Mouse (Mus musculus) forebrain, embryonic 12.5 days (tissue): ENCODE results near the gene Hivep1. TPM values are rescaled to one million over a fixed set of nuclear protein-coding genes. Genes with fewer than 3 reads are reported as not detected.

ENCODE experiments used
- ATAC-seq: fragments of 200-750 bp; cut with Nextera tagmentation; 2 replicates; pipeline ENCODE4 v1.8.0; 2017; ENCODE audit warnings: moderate TSS enrichment; ENCODE audit not compliant: low FRiP score
- H3K27ac ChIP-seq: fragments of 300-500 bp; sonication (generic); 2 replicates; pipeline ENCODE4 v1.5.1; 2016; ENCODE audit warnings: mild to moderate bottlenecking
- H3K27me3 ChIP-seq: fragments of 300-500 bp; sonication (generic); 2 replicates; pipeline ENCODE4 v1.6.1; 2016; ENCODE audit warnings: mild to moderate bottlenecking
- H3K36me3 ChIP-seq: fragments of 300-500 bp; sonication (generic); replicated peaks from 2 replicates; pipeline ENCODE4 v1.6.1; 2016; ENCODE audit warnings: mild to moderate bottlenecking
- H3K4me1 ChIP-seq: fragments of 300-500 bp; sonication (generic); 2 replicates; pipeline ENCODE4 v1.6.1; 2016
- H3K4me2 ChIP-seq: fragments of 300-500 bp; sonication (generic); 2 replicates; pipeline ENCODE4 v1.6.1; 2016; ENCODE audit warnings: mild to moderate bottlenecking, moderate library complexity
- H3K4me3 ChIP-seq: fragments of 300-500 bp; sonication (generic); replicated peaks from 2 replicates; pipeline ENCODE4 v1.5.1; 2016; ENCODE audit warnings: mild to moderate bottlenecking
- H3K9ac ChIP-seq: fragments of 300-500 bp; sonication (generic); 2 replicates; pipeline ENCODE4 v1.6.1; 2016; ENCODE audit warnings: mild to moderate bottlenecking
- H3K9me3 ChIP-seq: fragments of 300-500 bp; sonication (generic); 2 replicates; pipeline ENCODE4 v1.6.1; 2016
- WGBS: fragments of 180-500 bp; shearing (Covaris S2); methylation state at CpG from one replicate; pipeline ENCODE4 v1.1.7; 2016; 5-methylcytosine and 5-hydroxymethylcytosine counted together
- polyA plus RNA-seq: library from polyadenylated mRNA; unstranded; fragments of >200 nt; fragmentation: Nextera tagmentation; extraction: Ambion mirVana; gene quantifications from 2 replicates; pipeline ENCODE4 v1.2.1, GENCODE M21; 2016

The Hivep1 gene
- 17.4 and 22.1 TPM in 2 replicates for polyA plus RNA-seq

- Histone ChIP-seq H3K9me3 (no peaks in the 10 kb centered on the region), H3K9ac (peak within 1 kb of the TSS; percentile 84), H3K27ac (peak within 1 kb of the TSS; percentile 97), H3K4me3 (peak within 1 kb of the TSS; percentile 90), H3K4me2 (peak within 1 kb of the TSS; percentile 76), H3K36me3 (peaks cover 12% of the 10 kb centered on the region), H3K4me1 (peaks cover 27% of the 10 kb centered on the region), H3K27me3 (peaks cover 5% of the 10 kb centered on the region; the same call in 1 of the 2 replicates)
- ATAC-seq: peak; percentile 65
- WGBS: under 1% methylated on average over 73 of the region's 100 CpGs
These were observed at the start of gene Hivep1 for GRCm38 (mm10) chr13:42051961-42052695. Hivep1 (plus strand) TSS chr13:42052021.

GRCm38 (mm10) chr13:42015484-42016045 lies 36.3 kb upstream of the Hivep1 start:
- Histone ChIP-seq H3K36me3 (no peaks in the 10 kb centered on the region), H3K27me3 (no peaks in the 10 kb centered on the region), H3K27ac (no peak overlapping the region), H3K4me2 (no peak overlapping the region), H3K9me3 (no peaks in the 10 kb centered on the region), H3K4me1 (no peaks in the 10 kb centered on the region), H3K4me3 (no peak overlapping the region), H3K9ac (no peak overlapping the region)
- ATAC-seq: no peak
- 67% methylated on average over 10 of the region's 10 CpGs for WGBS

- no peak overlapping the region for H3K4me2 ChIP-seq
- 77% methylated on average over 5 of the region's 5 CpGs for WGBS
- no peak for ATAC-seq
- H3K36me3 ChIP-seq: no peaks in the 10 kb centered on the region
- no peaks in the 10 kb centered on the region for H3K27me3 ChIP-seq
- no peak overlapping the region for H3K9ac ChIP-seq
- H3K4me1 ChIP-seq: no peaks in the 10 kb centered on the region
- no peak overlapping the region for H3K4me3 ChIP-seq
- H3K9me3 ChIP-seq: no peaks in the 10 kb centered on the region
- no peak overlapping the region for H3K27ac ChIP-seq
These were observed 35.6 kb upstream of the Hivep1 start for GRCm38 (mm10) chr13:42016218-42016617.

- H3K4me1 ChIP-seq: no peaks in the 10 kb centered on the region
- no peak overlapping the region for H3K27ac ChIP-seq
- H3K4me3 ChIP-seq: no peak overlapping the region
- no peak for ATAC-seq
- no peak overlapping the region for H3K4me2 ChIP-seq
- no peaks in the 10 kb centered on the region for H3K9me3 ChIP-seq
- WGBS: 77% methylated on average over 2 of the region's 2 CpGs
- H3K36me3 ChIP-seq: no peaks in the 10 kb centered on the region
- no peak overlapping the region for H3K9ac ChIP-seq
- H3K27me3 ChIP-seq: no peaks in the 10 kb centered on the region
These were observed 33.5 kb upstream of the Hivep1 start for GRCm38 (mm10) chr13:42018356-42018755.

- 14% methylated on average over 2 of the region's 2 CpGs for WGBS
- Histone ChIP-seq H3K36me3 (no peaks in the 10 kb centered on the region), H3K9ac (no peak overlapping the region), H3K27ac (no peak overlapping the region), H3K4me3 (no peak overlapping the region), H3K27me3 (no peaks in the 10 kb centered on the region), H3K9me3 (no peaks in the 10 kb centered on the region), H3K4me1 (no peaks in the 10 kb centered on the region; the same call in 1 of the 2 replicates), H3K4me2 (no peak overlapping the region)
- ATAC-seq: no peak
These were observed 10.6 kb upstream of the Hivep1 start for GRCm38 (mm10) chr13:42041203-42041602.

- H3K4me2 ChIP-seq: no peak overlapping the region
- H3K36me3 ChIP-seq: no peaks in the 10 kb centered on the region
- ATAC-seq: no peak
- peaks cover 5% of the 10 kb centered on the region; the same call in 1 of the 2 replicates for H3K27me3 ChIP-seq
- no peaks in the 10 kb centered on the region for H3K9me3 ChIP-seq
- no peaks in the 10 kb centered on the region; the same call in 1 of the 2 replicates for H3K4me1 ChIP-seq
- H3K27ac ChIP-seq: no peak overlapping the region
- no peak overlapping the region for H3K4me3 ChIP-seq
- 92% methylated on average over 7 of the region's 7 CpGs for WGBS
- H3K9ac ChIP-seq: no peak overlapping the region
These were observed 8.4 kb upstream of the Hivep1 start for GRCm38 (mm10) chr13:42043431-42043830.

GRCm38 (mm10) chr13:42048991-42049773 lies 2.6 kb upstream of the Hivep1 start:
- under 1% methylated on average over 48 of the region's 48 CpGs for WGBS
- peak overlapping the region; percentile 63 for H3K4me3 ChIP-seq
- no peaks in the 10 kb centered on the region for H3K9me3 ChIP-seq
- no peaks in the 10 kb centered on the region for H3K36me3 ChIP-seq
- 0 out of 2 replicates have a peak, but pooled peaks have one; percentile 10 for ATAC-seq
- H3K27ac ChIP-seq: peak overlapping the region; percentile 78
- peak overlapping the region; percentile 76 for H3K4me2 ChIP-seq
- peaks cover 5% of the 10 kb centered on the region; the same call in 1 of the 2 replicates for H3K27me3 ChIP-seq
- H3K9ac ChIP-seq: peak overlapping the region; percentile 79
- H3K4me1 ChIP-seq: peaks cover 17% of the 10 kb centered on the region

DNA sequence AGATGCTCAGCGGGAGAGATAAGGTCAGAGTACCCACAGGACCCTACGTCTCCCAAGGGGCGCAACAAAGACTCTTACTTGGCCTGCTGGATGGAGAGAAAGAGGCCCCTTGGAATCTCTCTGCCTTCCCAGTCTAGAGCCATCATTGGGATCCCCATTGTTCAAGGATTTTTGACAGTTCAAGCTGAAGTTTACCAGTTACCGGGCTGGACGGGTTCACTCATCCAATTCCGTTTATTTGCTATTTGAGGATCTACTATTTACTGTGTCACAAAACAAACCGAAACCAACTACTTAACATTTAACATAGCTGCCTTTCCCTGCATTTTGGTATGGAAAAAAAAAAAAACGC lies 2.1 kb upstream of the Hivep1 start:
- ATAC-seq: no peak
- Histone ChIP-seq H3K4me1 (peaks cover 22% of the 10 kb centered on the region), H3K27me3 (peaks cover 5% of the 10 kb centered on the region; the same call in 1 of the 2 replicates), H3K9ac (peak overlapping the region; percentile 79), H3K27ac (peak overlapping the region; percentile 78), H3K4me3 (peak overlapping the region; percentile 63), H3K4me2 (peak overlapping the region; percentile 76), H3K36me3 (no peaks in the 10 kb centered on the region), H3K9me3 (no peaks in the 10 kb centered on the region)
- under 1% methylated on average over 8 of the region's 8 CpGs for WGBS

DNA sequence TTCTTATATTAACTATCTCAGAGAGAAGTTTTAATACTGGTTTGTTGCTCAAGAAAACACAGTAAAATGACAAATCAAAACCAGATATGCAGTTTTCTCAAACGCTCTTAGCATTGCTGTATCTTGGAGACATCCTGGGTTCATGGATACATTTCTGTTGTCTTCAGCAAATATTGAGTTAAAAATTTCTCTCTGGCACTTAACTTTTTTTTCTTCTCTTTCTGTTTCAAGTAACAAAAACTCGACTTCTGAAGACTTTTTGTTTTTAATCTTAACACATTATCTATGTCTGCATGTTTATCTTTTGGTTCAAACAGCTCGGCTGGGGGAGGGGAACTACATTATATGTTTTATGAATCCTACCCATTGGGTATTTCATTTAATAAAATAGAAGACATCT lies 1.7 kb upstream of the Hivep1 start:
- no peak for ATAC-seq
- peaks cover 26% of the 10 kb centered on the region for H3K4me1 ChIP-seq
- no peak overlapping the region for H3K27ac ChIP-seq
- no peaks in the 10 kb centered on the region for H3K9me3 ChIP-seq
- WGBS: 9% methylated on average over 3 of the region's 3 CpGs
- H3K4me2 ChIP-seq: peak overlapping the region; percentile 76
- H3K27me3 ChIP-seq: peaks cover 5% of the 10 kb centered on the region; the same call in 1 of the 2 replicates
- H3K9ac ChIP-seq: peak overlapping the region; percentile 79; the same call in 1 of the 2 replicates
- H3K36me3 ChIP-seq: no peaks in the 10 kb centered on the region
- peak overlapping the region; percentile 63 for H3K4me3 ChIP-seq

- peak overlapping the region; percentile 76 for H3K4me2 ChIP-seq
- no peaks in the 10 kb centered on the region for H3K36me3 ChIP-seq
- WGBS: 0% methylated on average over 10 of the region's 10 CpGs
- ATAC-seq: no peak
- no peaks in the 10 kb centered on the region for H3K9me3 ChIP-seq
- H3K4me1 ChIP-seq: peaks cover 27% of the 10 kb centered on the region
- peak overlapping the region; percentile 86 for H3K27ac ChIP-seq
- peak overlapping the region; percentile 41; the same call in 1 of the 2 replicates for H3K9ac ChIP-seq
- H3K27me3 ChIP-seq: peaks cover 5% of the 10 kb centered on the region; the same call in 1 of the 2 replicates
- peak overlapping the region; percentile 90 for H3K4me3 ChIP-seq
These were observed 980 bp upstream of the Hivep1 start for GRCm38 (mm10) chr13:42050880-42051201.

DNA sequence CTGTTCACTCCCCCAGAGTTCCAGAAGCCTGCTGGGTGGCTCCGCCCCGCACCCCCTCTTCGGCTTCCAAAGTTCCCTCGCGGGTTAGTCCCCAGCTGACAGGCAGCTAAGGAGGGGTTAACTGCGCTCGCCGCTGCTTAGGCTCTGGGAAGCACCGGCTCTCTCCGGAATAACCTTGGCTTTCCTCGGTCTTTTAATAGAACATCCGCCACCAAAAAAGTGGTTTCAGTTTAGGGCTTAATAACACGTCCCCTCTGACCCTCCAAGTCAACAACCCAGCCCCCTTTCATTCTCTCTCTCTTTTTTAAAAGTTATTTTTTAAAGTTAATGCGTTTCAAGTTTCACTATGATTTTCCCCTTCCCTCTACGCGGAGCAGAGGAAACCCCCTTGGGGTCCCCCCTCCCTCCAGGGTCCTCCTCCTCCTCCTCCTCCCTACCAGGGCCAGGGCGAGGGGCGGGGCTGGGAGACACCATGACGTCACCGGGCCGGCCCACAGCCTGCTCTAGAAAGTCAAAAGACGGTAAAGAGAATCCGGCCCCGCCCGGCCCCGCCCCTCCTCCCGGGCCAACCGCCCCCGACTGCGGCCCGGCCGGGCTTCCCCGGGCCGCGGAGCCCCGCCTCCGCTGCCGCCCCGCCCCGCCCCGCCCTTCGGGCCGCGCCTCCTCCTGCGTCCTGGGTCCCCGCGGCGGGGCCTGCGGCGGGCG lies 467 bp upstream of the Hivep1 start:
- peak; percentile 86 for ATAC-seq
- H3K4me3 ChIP-seq: peak overlapping the region; percentile 90
- peaks cover 5% of the 10 kb centered on the region; the same call in 1 of the 2 replicates for H3K27me3 ChIP-seq
- H3K36me3 ChIP-seq: peaks cover 5% of the 10 kb centered on the region
- under 1% methylated on average over 17 of the region's 51 CpGs for WGBS
- no peaks in the 10 kb centered on the region for H3K9me3 ChIP-seq
- peak overlapping the region; percentile 97 for H3K27ac ChIP-seq
- H3K9ac ChIP-seq: peak overlapping the region; percentile 84
- peaks cover 27% of the 10 kb centered on the region for H3K4me1 ChIP-seq
- H3K4me2 ChIP-seq: peak overlapping the region; percentile 76
